Mouse (Mus musculus) MEL (cell line): ENCODE data around the gene Rnf181.

Experiments
- CTCF ChIP-seq, 3 experiments: IDR thresholded peaks in 2 of 3; conservative IDR thresholded peaks in 1 of 3; 2 replicates each; pipeline ENCODE4 v1.5.1; 2011 to 2012; ENCODE audit warnings: low read length in 3 of 3, low read depth in 2 of 3, mild to moderate bottlenecking in 2 of 3, improper control_type of control experiment in 1 of 3, inconsistent platforms in 1 of 3, mixed read lengths in 1 of 3, moderate library complexity in 1 of 3; ENCODE audit not compliant: control insufficient read depth in 1 of 3, insufficient read depth in 1 of 3, poor library complexity in 1 of 3, severe bottlenecking in 1 of 3
- EP300 ChIP-seq, 2 experiments: IDR thresholded peaks; 2 replicates each; pipeline ENCODE4 v1.6.1; 2011; ENCODE audit warnings: improper control_type of control experiment in 2 of 2, low read length in 2 of 2, low read depth in 1 of 2, mild to moderate bottlenecking in 1 of 2
- NRF1 ChIP-seq: IDR thresholded peaks from 2 replicates; pipeline ENCODE4 v1.6.1; 2014; ENCODE audit warnings: low read depth, mild to moderate bottlenecking, inconsistent platforms, low read length, improper control_type of control experiment, moderate library complexity; ENCODE audit not compliant: poor library complexity, insufficient read depth, severe bottlenecking
- POLR2A ChIP-seq, 2 experiments: IDR thresholded peaks; 2 replicates each; pipeline ENCODE4 v1.6.1; 2011 to 2012; ENCODE audit warnings: low read length in 2 of 2, mild to moderate bottlenecking in 2 of 2, control low read depth in 1 of 2, improper control_type of control experiment in 1 of 2, low read depth in 1 of 2, moderate library complexity in 1 of 2; ENCODE audit not compliant: control insufficient read depth in 1 of 2, insufficient read depth in 1 of 2, poor library complexity in 1 of 2
- POLR2AphosphoS2 ChIP-seq: IDR thresholded peaks from 2 replicates; pipeline ENCODE4 v1.6.1; 2011; ENCODE audit warnings: low read length, improper control_type of control experiment
- SMC3 ChIP-seq: IDR thresholded peaks from 2 replicates; pipeline ENCODE4 v1.6.1; 2011; ENCODE audit warnings: low read depth, low read length, improper control_type of control experiment
- USF1 ChIP-seq: IDR thresholded peaks from 2 replicates; pipeline ENCODE4 v1.6.1; 2014; ENCODE audit warnings: low read depth, mild to moderate bottlenecking, inconsistent platforms, low read length, improper control_type of control experiment, moderate library complexity

- TF ChIP-seq CTCF (IDR thresholded peaks at IDR 0.05 in 2 of 3, conservative IDR thresholded peaks at IDR 0.05 in 1 of 3; ENCODE audit: control insufficient read depth in 1 of 3, insufficient read depth in 1 of 3, low read depth in 2 of 3, low read length in 3 of 3, poor library complexity in 1 of 3, severe bottlenecking in 1 of 3): peak; percentile 83 to 92 (median 86)
- no peak for TF ChIP-seq USF1
- TF ChIP-seq EP300 (IDR thresholded peaks at IDR 0.05; ENCODE audit: low read depth in 1 of 2, low read length in 2 of 2): no peak
- TF ChIP-seq SMC3: peak; percentile 70
- TF ChIP-seq POLR2AphosphoS2: no peak
- TF ChIP-seq NRF1: no peak
- no peak for TF ChIP-seq POLR2A (IDR thresholded peaks at IDR 0.05; ENCODE audit: control insufficient read depth in 1 of 2, insufficient read depth in 1 of 2, low read depth in 1 of 2, low read length in 2 of 2, poor library complexity in 1 of 2)
Observed at GRCm38 (mm10) chr6:72401875-72402274, 35.1 kb upstream of the Rnf181 start.
